Mouse (Mus musculus) CD4-positive naive resting alpha-beta T cell, adult 57 days (primary cell): ENCODE data around the gene Cfap44. TPM values are rescaled to one million over a fixed set of nuclear protein-coding genes. Genes with fewer than 3 reads are reported as not detected.

Experiments used
- total RNA-seq: library from RNA; stranded (reverse); gene quantifications from one replicate; pipeline ENCODE4 v1.2.4, GENCODE M21; 2023

Cfap44 gene
- not detected for total RNA-seq

DNA sequence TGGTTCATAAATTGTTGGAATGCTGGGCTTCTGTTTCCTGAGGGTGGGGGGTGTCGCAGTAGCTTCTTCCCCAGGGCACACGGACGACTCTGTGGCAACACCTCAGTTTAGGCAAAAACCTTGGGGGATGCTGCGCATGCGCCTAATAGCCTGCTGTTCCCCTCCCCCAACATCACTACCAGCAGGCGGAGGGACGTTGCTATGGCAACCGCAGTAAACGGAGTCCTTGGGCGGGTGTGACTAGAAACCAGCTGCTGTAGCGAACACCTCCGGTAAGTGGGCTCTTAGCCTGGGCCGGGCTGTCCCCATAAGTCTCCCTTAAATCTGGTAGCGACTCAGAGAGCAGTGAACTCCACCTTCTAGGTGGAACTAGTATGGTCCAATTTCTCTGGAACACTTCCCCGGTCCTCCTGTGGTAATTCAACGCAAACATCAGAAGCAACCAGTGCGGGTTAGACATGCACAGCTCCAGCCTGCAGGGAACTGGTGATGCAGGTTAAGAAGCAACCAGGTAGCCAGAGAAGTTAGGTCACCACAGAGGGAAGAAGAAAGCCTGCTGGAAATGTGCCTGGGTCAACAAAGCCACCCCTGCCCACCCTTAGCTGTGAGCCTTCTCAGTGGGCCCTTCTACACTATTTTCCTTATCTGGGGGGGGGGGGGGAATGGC is at the start of gene Cfap44:
Gene Cfap44, plus strand, starts transcription at position 220 of the 667 bp plus-strand sequence.

DNA sequence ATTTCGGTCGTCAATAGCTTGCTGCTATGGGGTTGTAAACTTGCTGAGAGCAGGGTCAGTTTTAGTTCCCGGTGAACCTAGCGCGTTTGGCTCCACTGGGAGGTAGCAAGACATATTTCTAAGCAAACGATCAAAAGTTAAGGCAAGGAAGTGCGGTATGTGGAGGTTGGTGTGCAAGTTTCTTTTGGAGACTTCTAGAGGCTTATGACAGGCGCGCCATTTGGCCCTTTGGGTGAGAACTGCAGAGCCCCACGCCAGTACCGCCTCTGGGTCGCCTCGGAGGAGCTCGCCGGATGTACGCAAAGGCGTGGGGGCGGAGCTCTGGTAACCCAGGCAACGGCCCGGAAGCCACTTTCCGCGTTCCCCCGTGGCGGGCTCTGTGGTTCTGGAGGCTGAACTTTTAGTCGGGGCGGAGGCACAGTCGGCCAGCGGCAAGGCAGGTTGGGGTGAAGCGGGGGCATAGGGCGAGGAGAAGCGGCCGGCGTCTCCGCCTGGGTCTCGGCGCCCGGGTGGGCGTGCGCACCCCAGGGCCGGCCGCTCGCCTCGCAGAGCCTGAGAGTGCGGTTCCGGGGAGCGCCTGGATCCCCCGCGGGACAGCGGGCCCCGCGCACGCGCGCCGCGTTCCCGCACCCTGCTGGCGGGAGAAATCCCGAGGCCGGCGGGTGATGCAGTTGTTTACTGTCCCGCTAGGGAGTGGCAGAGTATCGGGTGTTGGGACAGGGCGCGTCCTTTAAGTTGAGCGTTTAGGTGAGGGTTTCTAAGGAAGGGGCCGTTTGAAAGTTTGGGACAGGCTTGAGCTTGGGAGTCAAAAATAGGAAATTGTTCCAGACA is 47.3 kb upstream of the Cfap44 start, which contains the start of gene Spice1:
Gene Spice1, plus strand, starts transcription at position 51 of the 831 bp plus-strand sequence.

Other genes starting within 250 kb of the Cfap44 start
- 25.5 TPM for gene Usf3, start 221.6 kb upstream of the Cfap44 start, total RNA-seq
- gene Sidt1, start 61.6 kb upstream of the Cfap44 start, total RNA-seq, result 193 TPM
- gene Spice1, start 47.7 kb upstream of the Cfap44 start, total RNA-seq, result 91.3 TPM
- 0.86 TPM for gene Boc, start 164.1 kb downstream of the Cfap44 start, total RNA-seq